Mouse (Mus musculus) brain, embryonic 14.5 days (tissue): ENCODE results near the gene Timeless. TPM values are rescaled to one million over a fixed set of nuclear protein-coding genes. Genes with fewer than 3 reads are reported as not detected.
"Not testable (repeated sequence)": the region's sequence is repeated elsewhere in the genome, so short reads cannot be mapped to it uniquely, and the experiment has no call there.

ENCODE experiments used
- DNase-seq: peaks from one replicate; pipeline ENCODE4 v3.0.0-alpha.2; 2011; ENCODE audit warnings: low read depth
- CTCF ChIP-seq: fragments of 200-500 bp; IDR thresholded peaks from 2 replicates; pipeline ENCODE4 v1.5.1; 2012; ENCODE audit warnings: inconsistent platforms, mild to moderate bottlenecking, moderate library complexity, borderline replicate concordance; ENCODE audit not compliant: insufficient read depth, insufficient read length; ENCODE audit errors: extremely low read depth
- POLR2A ChIP-seq: fragments of 200-500 bp; IDR thresholded peaks from 2 replicates; pipeline ENCODE4 v1.6.1; 2012; ENCODE audit warnings: mild to moderate bottlenecking, inconsistent platforms, borderline replicate concordance; ENCODE audit not compliant: poor library complexity, insufficient read depth, insufficient read length, severe bottlenecking; ENCODE audit errors: extremely low read depth
- polyA plus RNA-seq: library from polyadenylated mRNA; depleted of rRNA; stranded (reverse); fragments of >200 nt; gene quantifications from 2 replicates; pipeline ENCODE4 v1.2.3, GENCODE M21; 2012

Gene Timeless
- polyA plus RNA-seq, 1 experiment, result 14.0 TPM

- TF ChIP-seq CTCF, result no peak
- TF ChIP-seq POLR2A, result no peak
- no peak for DNase-seq
Observed at GRCm38 (mm10) chr10:128263393-128264310, 31.8 kb downstream of the Timeless start.

GRCm38 (mm10) chr10:128268371-128268770 is 36.5 kb downstream of the Timeless start, which contains the start of gene Apof:
Gene Apof (plus strand): TSS chr10:128268671.
- no peak for TF ChIP-seq CTCF
- no peak for TF ChIP-seq POLR2A
- no peak for DNase-seq

GRCm38 (mm10) chr10:128269206-128269910 is 37.5 kb downstream of the Timeless start:
- TF ChIP-seq POLR2A (no peak), CTCF (no peak)
- DNase-seq, result no peak

- DNase-seq, result peak; percentile 99
- TF ChIP-seq CTCF, result no peak
- 0 out of 2 replicates have a peak, but pooled peaks have one; percentile 45 for TF ChIP-seq POLR2A
Observed at GRCm38 (mm10) chr10:128270287-128270841, 38.5 kb downstream of the Timeless start, which contains the start of gene Stat2. Gene Stat2 (plus strand): TSS chr10:128270559.

GRCm38 (mm10) chr10:128270866-128271265 is 39.0 kb downstream of the Timeless start:
- no peak for TF ChIP-seq POLR2A
- TF ChIP-seq CTCF, result no peak
- no peak for DNase-seq

GRCm38 (mm10) chr10:128271883-128272282 is 40.0 kb downstream of the Timeless start:
- DNase-seq, result no peak
- TF ChIP-seq POLR2A (no peak), CTCF (no peak)

GRCm38 (mm10) chr10:128272819-128273439 is 41.1 kb downstream of the Timeless start:
- DNase-seq, result not testable (repeated sequence)

GRCm38 (mm10) chr10:128275374-128275773 is 43.5 kb downstream of the Timeless start:
- DNase-seq, result not testable (repeated sequence)

- no peak for TF ChIP-seq CTCF
- TF ChIP-seq POLR2A, result no peak
Observed at GRCm38 (mm10) chr10:128278158-128278557, 46.3 kb downstream of the Timeless start.

GRCm38 (mm10) chr10:128280943-128281342 is 49.1 kb downstream of the Timeless start:
- no peak for TF ChIP-seq POLR2A
- no peak for TF ChIP-seq CTCF
- DNase-seq, result no peak

More at GRCm38 (mm10) chr10:128278158-128278557, 46.3 kb downstream of the Timeless start:
- DNase-seq, result no peak

- DNase-seq, result no peak
- TF ChIP-seq POLR2A, result no peak
- TF ChIP-seq CTCF, result no peak
Observed at GRCm38 (mm10) chr10:128281682-128282081, 49.8 kb downstream of the Timeless start.
